Mouse (Mus musculus): ENCODE measurements at regions not wholly inside any gene's neighbourhood (a gene's known extent, or its start where the extent isn't known, plus 50 kb on each side); places are given as distances from the start of the nearest gene placed in this dataset.

DNA sequence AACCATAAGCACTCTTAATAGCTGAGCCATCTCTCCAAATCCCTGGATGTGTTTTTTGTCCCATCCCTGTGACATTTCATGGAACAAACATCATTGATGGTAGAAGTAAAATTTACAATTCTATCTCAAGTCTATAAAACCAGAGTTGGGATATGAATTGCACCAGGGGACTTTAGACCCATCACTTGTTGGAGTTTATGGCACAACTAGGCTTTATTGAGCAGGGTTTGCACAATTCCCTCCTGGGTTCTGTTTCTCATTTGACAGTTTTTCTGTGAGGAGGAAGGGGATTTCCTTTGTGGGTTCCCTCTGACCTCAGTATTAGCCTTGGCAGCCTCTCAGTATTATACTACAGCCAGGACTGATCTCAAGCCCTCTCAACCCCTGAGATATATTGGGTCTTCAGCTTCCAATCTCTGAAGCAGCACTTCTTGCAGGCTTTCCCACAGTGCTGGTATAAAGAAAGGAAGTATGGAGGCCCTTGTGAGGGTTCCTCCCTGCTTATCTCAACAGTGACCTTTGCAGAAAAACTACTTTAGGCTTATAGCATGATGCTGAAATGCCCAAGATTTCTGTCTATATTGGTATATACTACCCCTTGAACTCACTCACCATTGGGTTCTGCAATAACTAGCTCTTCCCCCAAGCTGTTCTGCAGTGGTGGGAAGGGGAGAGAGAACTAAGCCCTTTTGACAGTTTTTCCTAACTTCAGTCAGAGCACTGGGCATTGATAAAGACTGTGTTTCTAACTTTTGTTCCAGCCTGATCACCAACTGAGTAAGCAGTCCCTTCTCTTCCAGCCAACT, 582.4 kb downstream of the 1190002N15Rik start:
- no peak for DNase-seq (ENCODE audit: low spot score)

- DNase-seq (ENCODE audit: low spot score): no peak
Observed at GRCm38 (mm10) chr9:93948671-93949070, 589.2 kb downstream of the 1190002N15Rik start.

DNA sequence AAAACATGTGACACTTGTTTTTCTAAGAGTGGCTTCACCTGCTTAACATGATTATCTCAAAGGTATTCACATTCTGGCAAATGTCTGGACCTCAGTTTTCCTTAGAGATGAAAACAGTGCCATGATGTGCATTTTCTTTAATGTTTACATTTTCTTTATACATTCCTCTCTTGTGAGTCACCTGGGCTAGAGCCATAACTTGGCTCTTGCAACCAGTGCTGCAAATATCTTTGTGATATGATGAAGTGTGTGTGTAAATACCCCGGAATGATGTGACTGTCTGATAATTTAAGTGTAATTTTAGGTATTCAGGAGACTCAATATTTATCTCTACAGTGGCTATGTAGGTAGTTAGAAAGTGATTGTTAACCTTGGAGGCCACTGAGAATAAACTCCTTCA, 590.8 kb downstream of the 1190002N15Rik start:
- no peak for DNase-seq (ENCODE audit: low spot score)

- DNase-seq (ENCODE audit: low spot score): no peak
Observed at GRCm38 (mm10) chr9:93940193-93940592, 597.7 kb downstream of the 1190002N15Rik start.

DNA sequence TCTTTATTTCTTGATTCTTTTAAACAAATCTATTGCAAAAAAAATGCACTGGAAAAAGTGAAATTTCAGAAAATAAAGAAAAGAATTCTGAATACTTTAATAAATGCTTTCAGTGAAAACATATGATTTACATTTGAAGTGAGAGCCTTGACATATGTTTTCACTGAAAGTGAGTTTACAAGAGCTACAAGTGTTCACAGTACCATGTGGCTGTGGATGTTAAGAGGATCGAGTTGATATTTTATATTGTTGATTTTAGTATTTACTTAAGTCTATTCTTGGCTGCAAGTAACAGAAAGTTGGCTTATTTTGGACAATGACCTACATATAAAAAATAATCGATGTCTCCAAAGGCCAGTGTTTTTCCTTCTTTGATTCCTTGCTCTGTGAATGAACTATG, 607.2 kb downstream of the 1190002N15Rik start:
- DNase-seq (ENCODE audit: low spot score): no peak

- DNase-seq (ENCODE audit: low spot score): no peak
Observed at GRCm38 (mm10) chr9:93889256-93889655, 648.6 kb downstream of the 1190002N15Rik start.

DNA sequence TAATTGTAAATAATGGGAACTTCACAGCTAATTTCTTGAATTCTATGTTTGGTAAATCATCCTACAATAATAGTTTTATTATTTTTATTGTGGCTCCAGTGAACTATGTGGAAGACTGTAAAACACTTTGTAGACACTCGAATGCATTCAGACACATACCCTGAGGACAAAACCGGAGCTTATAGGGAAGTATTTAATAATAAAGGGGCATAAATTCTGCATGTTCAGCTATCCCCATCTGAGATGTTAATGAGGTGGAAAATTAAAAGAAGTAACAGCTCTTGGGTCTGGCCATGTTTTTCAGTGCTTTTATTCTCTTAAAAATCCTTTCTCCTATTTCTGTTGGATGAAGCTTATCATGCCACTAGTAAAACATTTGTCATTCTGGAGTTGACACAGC, 657.8 kb downstream of the 1190002N15Rik start:
- no peak for DNase-seq (ENCODE audit: low spot score)

DNA sequence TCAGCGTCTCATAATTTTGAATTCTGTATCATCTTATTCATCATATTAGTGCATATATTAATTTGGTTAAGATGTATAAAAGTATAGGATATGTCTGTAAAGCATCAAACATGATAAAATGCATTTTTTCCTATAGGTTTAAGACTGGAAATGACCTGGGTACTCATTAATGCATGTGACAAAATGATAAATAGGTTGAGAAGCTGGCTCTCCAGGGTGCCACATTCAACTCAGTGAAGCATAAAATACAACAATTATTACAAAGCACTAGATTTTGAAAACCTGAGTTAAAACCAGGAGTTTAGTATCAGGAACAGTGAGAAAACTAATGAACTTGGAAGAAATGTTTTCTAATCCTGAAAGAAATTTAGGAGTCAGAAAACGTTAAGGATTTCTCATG, 658.3 kb downstream of the 1190002N15Rik start:
- DNase-seq (ENCODE audit: low spot score): no peak

DNA sequence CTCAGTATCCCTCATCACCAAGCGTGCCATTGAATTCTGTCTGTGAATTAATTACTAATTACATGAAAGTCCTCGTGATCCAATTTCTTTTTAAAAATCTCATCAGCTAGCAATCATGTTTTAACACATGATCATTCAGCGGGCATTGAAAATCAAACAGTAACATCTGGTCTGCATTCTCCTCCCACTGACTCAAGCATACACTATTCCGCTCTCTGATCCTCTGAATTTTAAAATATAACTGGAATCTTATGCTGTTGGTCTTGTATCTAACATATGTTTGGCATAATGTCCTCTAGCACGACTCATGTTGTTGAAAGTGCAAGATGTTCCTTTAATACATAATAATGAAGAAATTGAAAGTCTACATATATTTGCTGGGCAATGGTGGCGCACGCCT, 667.1 kb downstream of the 1190002N15Rik start:
- DNase-seq (ENCODE audit: low spot score): no peak

DNA sequence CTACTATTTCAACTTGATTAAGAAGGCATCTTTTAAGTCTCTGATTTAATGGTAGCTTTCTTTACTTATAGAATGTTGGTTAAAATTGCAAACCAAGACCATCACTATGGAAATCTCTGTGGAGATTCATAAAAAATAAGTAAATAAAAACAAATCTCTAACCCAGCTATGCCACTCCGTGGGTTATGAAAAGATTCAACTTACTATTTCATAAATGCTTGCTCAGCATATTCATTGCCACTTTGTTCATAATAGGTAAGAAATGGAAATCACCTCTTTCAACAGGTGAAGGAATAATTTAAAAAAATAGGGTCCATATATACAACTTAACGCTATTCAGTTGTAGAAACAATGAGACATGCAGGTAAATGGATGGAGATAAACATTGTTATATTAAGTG, 679.9 kb downstream of the 1190002N15Rik start:
- no peak for DNase-seq (ENCODE audit: low spot score)

DNA sequence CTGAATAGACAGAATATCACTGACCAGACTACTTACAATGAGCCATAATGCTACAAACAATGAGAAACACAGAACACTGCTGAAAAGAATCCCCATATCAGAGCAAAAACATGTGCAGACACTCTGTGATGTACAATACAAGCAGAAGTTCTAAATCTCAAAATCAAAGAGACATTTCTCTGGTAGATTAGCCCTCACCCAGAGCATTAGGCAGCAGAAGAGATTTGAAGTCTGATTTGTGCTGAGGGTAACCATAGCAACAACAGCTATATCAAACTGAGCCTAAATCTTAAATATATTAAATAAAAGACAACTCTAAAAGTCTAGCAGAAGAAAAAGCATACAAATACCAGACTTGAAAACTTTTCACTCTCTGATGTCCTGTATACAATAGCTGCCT, 691.5 kb downstream of the 1190002N15Rik start:
- no peak for DNase-seq (ENCODE audit: low spot score)

GRCm38 (mm10) chr9:93843869-93844268, 694.0 kb downstream of the 1190002N15Rik start:
- DNase-seq (ENCODE audit: low spot score): no peak

Measured in testis, postnatal 14 days (tissue).